Mouse (Mus musculus): ENCODE results near the gene Lyz1. TPM values are rescaled to one million over a fixed set of nuclear protein-coding genes. Genes with fewer than 3 reads are reported as not detected.

The Lyz1 gene
- polyA plus RNA-seq, 1 experiment from 2014 or later: not detected

GRCm38 (mm10) chr10:117272023-117272422 is 20.6 kb downstream of the Lyz1 start:
- H3K9me3 ChIP-seq: no peaks in the 10 kb centered on the region
- no peak overlapping the region for H3K4me2 ChIP-seq
- no peak overlapping the region for H3K9ac ChIP-seq
- H3K4me1 ChIP-seq (replicated peaks): no peaks in the 10 kb centered on the region
- no peak overlapping the region for H3K27ac ChIP-seq (replicated peaks)
- no peak overlapping the region for H3K4me3 ChIP-seq
- H3K36me3 ChIP-seq: no peaks in the 10 kb centered on the region
- no peak for ATAC-seq (ENCODE audit: low FRiP score, low read depth)
- no peaks in the 10 kb centered on the region for H3K27me3 ChIP-seq

- Histone ChIP-seq H3K9ac (no peak overlapping the region), H3K4me3 (no peak overlapping the region), H3K27me3 (no peaks in the 10 kb centered on the region), H3K27ac (replicated peaks) (peak overlapping the region; percentile 23; the same call in 1 of the 2 replicates), H3K4me2 (no peak overlapping the region), H3K4me1 (replicated peaks) (no peaks in the 10 kb centered on the region), H3K9me3 (no peaks in the 10 kb centered on the region), H3K36me3 (no peaks in the 10 kb centered on the region)
- ATAC-seq (ENCODE audit: low FRiP score, low read depth): no peak
Observed at GRCm38 (mm10) chr10:117259870-117260269, 32.8 kb downstream of the Lyz1 start.

- WGBS: 89% methylated on average over 12 of the region's 12 CpGs
- no peak for ATAC-seq (ENCODE audit: low FRiP score, low read depth)
- H3K9me3 ChIP-seq: no peaks in the 10 kb centered on the region
Observed at GRCm38 (mm10) chr10:117238603-117239002, 54.1 kb downstream of the Lyz1 start, which contains the start of gene 9530003J23Rik. Gene 9530003J23Rik, minus strand, starts transcription at chr10:117238703.

More at GRCm38 (mm10) chr10:117238603-117239002, 54.1 kb downstream of the Lyz1 start, which contains the start of gene 9530003J23Rik:
- no peak within 1 kb of the TSS for H3K27ac ChIP-seq (replicated peaks)
- H3K9ac ChIP-seq: no peak within 1 kb of the TSS
- no peaks in the 10 kb centered on the region for H3K4me1 ChIP-seq (replicated peaks)
- no peaks in the 10 kb centered on the region for H3K27me3 ChIP-seq
- H3K4me3 ChIP-seq: no peak within 1 kb of the TSS
- H3K4me2 ChIP-seq: no peak within 1 kb of the TSS
- H3K36me3 ChIP-seq: no peaks in the 10 kb centered on the region

Other genes with a start within 250 kb of the Lyz1 start
- gene Lrrc10, start 247.5 kb downstream of the Lyz1 start, polyA plus RNA-seq (2015; fragmentation: Nextera tagmentation; extraction: Ambion mirVana): not detected in 2 replicates
- 237 and 245 TPM in 2 replicates for gene Cct2, start 229.1 kb downstream of the Lyz1 start, polyA plus RNA-seq (2015; fragmentation: Nextera tagmentation; extraction: Ambion mirVana)
- 20.3 and 23.4 TPM in 2 replicates for gene Frs2, start 144.3 kb downstream of the Lyz1 start, polyA plus RNA-seq (2015; fragmentation: Nextera tagmentation; extraction: Ambion mirVana)
- gene Yeats4, start 68.4 kb downstream of the Lyz1 start, polyA plus RNA-seq (2015; fragmentation: Nextera tagmentation; extraction: Ambion mirVana): 99.3 and 100.0 TPM in 2 replicates
- gene 9530003J23Rik, start 54.2 kb downstream of the Lyz1 start, polyA plus RNA-seq (2015; fragmentation: Nextera tagmentation; extraction: Ambion mirVana): not detected in 2 replicates
- 28.0 and 38.9 TPM in 2 replicates for gene Lyz2, start 10.5 kb downstream of the Lyz1 start, polyA plus RNA-seq (2015; fragmentation: Nextera tagmentation; extraction: Ambion mirVana)
- gene Cpsf6, start 87.1 kb upstream of the Lyz1 start, polyA plus RNA-seq (2015; fragmentation: Nextera tagmentation; extraction: Ambion mirVana): 123 and 126 TPM in 2 replicates